Mouse (Mus musculus) liver, embryonic 14.5 days (tissue): ENCODE measurements at regions not wholly inside any gene's neighbourhood (a gene's known extent, or its start where the extent isn't known, plus 50 kb on each side); places are given as distances from the start of the nearest gene placed in this dataset.

Experiments
- CTCF ChIP-seq: IDR thresholded peaks from 2 replicates; pipeline ENCODE4 v1.5.1; 2016; ENCODE audit warnings: antibody characterized with exemption, low read depth, control low read depth
- EP300 ChIP-seq: IDR thresholded peaks from 2 replicates; pipeline ENCODE4 v1.6.1; 2016; ENCODE audit warnings: antibody characterized with exemption, low read depth

- TF ChIP-seq CTCF (no peak), EP300 (no peak)
Measured at GRCm38 (mm10) chr9:113212389-113212788, 495.7 kb downstream of the Pdcd6ip start.
